Mouse (Mus musculus) embryonic facial prominence, embryonic 11.5 days (tissue): Measurements from ENCODE around the gene Prokr1. TPM values are rescaled to one million over a fixed set of nuclear protein-coding genes. Genes with fewer than 3 reads are reported as not detected.
A peak's percentile ranks its signal among the peaks of the same experiment; 100 is the strongest.
"Not testable (repeated sequence)": the region's sequence is repeated elsewhere in the genome, so short reads cannot be mapped to it uniquely, and the experiment has no call there.

Experiments
- ATAC-seq: fragments of 200-750 bp; cut with Nextera tagmentation; replicated peaks from 2 replicates; pipeline ENCODE4 v1.8.0; 2017; ENCODE audit warnings: low read depth; ENCODE audit not compliant: insufficient number of reproducible peaks, low FRiP score, low TSS enrichment
- DNase-seq: peaks from one replicate; pipeline ENCODE4 v3.0.0-alpha.2; 2015; ENCODE audit warnings: low spot score
- H3K27ac ChIP-seq: fragments of 300-500 bp; sonication (generic); replicated peaks from 2 replicates; pipeline ENCODE4 v1.5.1; 2014; ENCODE audit warnings: mild to moderate bottlenecking, low read depth, low read length, control low read depth
- H3K27me3 ChIP-seq: fragments of 300-500 bp; sonication (generic); 2 replicates; pipeline ENCODE4 v1.6.1; 2014; ENCODE audit warnings: mild to moderate bottlenecking, low read length, moderate library complexity, mixed read lengths; ENCODE audit not compliant: control insufficient read depth, insufficient read depth
- H3K36me3 ChIP-seq: fragments of 300-500 bp; sonication (generic); replicated peaks from 2 replicates; pipeline ENCODE4 v1.6.1; 2014; ENCODE audit warnings: low read depth, mild to moderate bottlenecking, low read length, moderate library complexity, mixed read lengths; ENCODE audit not compliant: control insufficient read depth, insufficient read depth
- H3K4me1 ChIP-seq: fragments of 300-500 bp; sonication (generic); 2 replicates; pipeline ENCODE4 v1.6.1; 2014; ENCODE audit warnings: low read length, mixed read lengths; ENCODE audit not compliant: control insufficient read depth, insufficient read depth
- H3K4me2 ChIP-seq: fragments of 300-500 bp; sonication (generic); 2 replicates; pipeline ENCODE4 v1.6.1; 2014; ENCODE audit warnings: low read depth, mild to moderate bottlenecking, control low read depth, low read length, moderate library complexity
- H3K4me3 ChIP-seq: fragments of 300-500 bp; sonication (generic); 2 replicates; pipeline ENCODE4 v1.5.1; 2014; ENCODE audit warnings: low read depth, low read length, control low read depth
- H3K9ac ChIP-seq: fragments of 300-500 bp; sonication (generic); replicated peaks from 2 replicates; pipeline ENCODE4 v1.6.1; 2014; ENCODE audit warnings: mild to moderate bottlenecking, control low read depth, low read length
- H3K9me3 ChIP-seq: fragments of 300-500 bp; sonication (generic); replicated peaks from 2 replicates; pipeline ENCODE4 v1.6.1; 2016; ENCODE audit warnings: mild to moderate bottlenecking, low read length, inconsistent platforms, mixed read lengths; ENCODE audit not compliant: control insufficient read depth
- WGBS: fragments of 180-500 bp; shearing (Covaris S2); extraction: QIAGEN DNeasy Blood & Tissue Kit; methylation state at CpG from one replicate; pipeline ENCODE4 v1.1.7; 2014; 5-methylcytosine and 5-hydroxymethylcytosine counted together
- polyA plus RNA-seq: library from polyadenylated mRNA; unstranded; fragments of >200 nt; fragmentation: Nextera tagmentation; extraction: Ambion mirVana; gene quantifications from 2 replicates; pipeline ENCODE4 v1.2.1, GENCODE M21; 2014

Prokr1 gene
- 1.2 and 2.1 TPM in 2 replicates for polyA plus RNA-seq

DNA sequence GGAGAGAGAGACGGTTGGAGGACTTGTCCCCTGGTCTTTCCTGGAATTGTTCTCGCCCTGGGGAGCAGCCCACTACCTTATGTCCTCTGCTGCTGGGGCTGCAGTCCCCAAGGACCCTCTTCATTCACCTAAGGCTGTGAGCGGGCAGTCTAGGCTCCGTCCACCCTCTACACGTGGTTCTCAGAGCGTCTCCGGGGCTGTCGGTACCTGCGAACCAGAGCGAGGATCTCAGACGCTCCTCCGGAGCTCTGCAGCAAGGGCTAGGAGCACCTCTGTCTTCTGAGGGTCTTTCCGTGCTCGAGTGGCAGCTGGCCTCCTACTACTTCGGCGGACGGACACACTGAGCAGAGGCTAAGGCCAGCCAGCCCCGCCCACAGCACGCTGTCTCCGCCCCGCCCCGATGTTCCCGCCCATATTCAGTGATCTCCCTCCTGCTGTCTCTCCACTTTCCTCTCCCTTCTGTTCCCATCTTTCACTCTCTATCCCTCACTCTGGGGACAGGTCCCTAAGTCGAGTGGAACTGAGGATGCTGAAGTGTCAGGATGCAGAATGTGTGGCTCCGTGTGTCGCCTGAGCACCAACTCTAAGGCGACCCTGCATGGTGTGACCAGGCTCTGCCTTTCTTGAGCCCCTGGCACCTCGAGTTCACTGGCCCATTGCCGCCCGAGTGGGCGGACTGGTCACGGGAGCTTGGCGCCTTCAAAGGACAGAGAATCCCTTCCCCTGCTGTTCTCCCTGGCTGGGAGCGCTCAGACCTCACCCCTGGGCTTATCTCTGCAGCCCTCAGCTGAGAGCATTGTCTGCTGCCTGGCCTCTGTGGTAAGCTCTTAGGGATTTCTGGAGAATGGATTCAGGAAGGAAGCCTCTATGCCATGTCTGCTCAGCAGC lies at the start of gene Prokr1:
Gene Prokr1, minus strand, starts transcription at position 350 of the 888 bp plus-strand sequence.
- peak within 1 kb of the TSS; percentile 47 for H3K4me3 ChIP-seq
- no peak within 1 kb of the TSS for H3K27ac ChIP-seq
- no peaks in the 10 kb centered on the region for H3K36me3 ChIP-seq
- no peaks in the 10 kb centered on the region for H3K9me3 ChIP-seq
- H3K4me1 ChIP-seq, result no peaks in the 10 kb centered on the region
- under 1% methylated on average over 34 of the region's 34 CpGs for WGBS
- peak within 1 kb of the TSS; percentile 58 for H3K9ac ChIP-seq
- ATAC-seq, result peak; percentile 88
- peaks cover 3% of the 10 kb centered on the region; the same call in 1 of the 2 replicates for H3K27me3 ChIP-seq
- peak within 1 kb of the TSS; percentile 88 for H3K4me2 ChIP-seq
- DNase-seq, result peak; percentile 76

DNA sequence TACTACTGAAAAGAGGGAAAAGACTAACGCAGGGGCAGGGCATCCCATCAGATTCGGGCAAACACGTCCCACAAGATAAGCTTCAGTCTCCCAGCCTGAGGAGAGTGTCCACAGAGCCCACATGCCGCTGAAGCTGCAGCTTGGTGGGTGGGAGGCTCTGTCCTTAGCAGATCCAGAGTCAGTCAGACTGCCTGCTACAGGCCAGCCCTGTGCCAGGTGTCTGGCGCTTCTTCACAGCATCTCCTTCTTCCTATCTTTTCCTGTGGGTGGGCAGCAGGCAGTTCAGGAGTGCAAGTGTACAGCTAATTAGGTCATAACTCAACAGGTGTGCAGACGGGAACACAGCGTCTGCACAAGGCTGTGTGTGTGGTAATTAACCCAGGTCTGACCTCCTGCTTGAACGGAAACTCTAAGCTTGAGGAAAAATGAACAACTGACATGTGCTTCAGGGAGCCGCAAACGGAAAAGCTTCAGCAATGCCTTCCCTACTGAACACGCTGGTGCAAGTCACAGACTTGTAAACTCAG lies 47.7 kb upstream of the Prokr1 start:
- no peaks in the 10 kb centered on the region for H3K27me3 ChIP-seq
- H3K27ac ChIP-seq, result no peak overlapping the region
- no peaks in the 10 kb centered on the region for H3K9me3 ChIP-seq
- DNase-seq (peak; percentile 7), ATAC-seq (no peak)
- WGBS, result 61% methylated on average over 11 of the region's 11 CpGs
- H3K4me3 ChIP-seq, result no peak overlapping the region
- no peak overlapping the region; the same call in 1 of the 2 replicates for H3K4me2 ChIP-seq
- H3K36me3 ChIP-seq, result no peaks in the 10 kb centered on the region
- no peaks in the 10 kb centered on the region for H3K4me1 ChIP-seq
- H3K9ac ChIP-seq, result no peak overlapping the region

DNA sequence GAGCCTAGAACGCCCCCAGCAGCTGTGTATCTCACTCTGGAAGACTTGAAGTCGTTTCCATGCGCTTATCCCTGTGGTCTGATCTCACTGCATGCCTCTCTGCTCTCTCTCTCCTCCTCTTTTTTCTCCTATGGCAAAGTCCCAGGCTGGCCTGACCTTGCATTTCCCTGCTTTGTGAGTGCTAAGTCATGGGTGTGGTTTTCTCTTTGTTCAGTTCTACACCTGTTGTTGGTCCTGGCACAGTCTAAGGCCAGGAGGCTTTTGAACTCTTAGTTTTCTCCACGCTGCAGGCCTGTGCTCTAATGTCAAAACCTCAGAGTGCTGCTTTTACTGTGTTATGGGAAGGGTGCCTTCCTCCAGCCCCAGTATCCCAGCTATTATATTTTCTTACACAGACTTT lies 41.6 kb upstream of the Prokr1 start:
- Histone ChIP-seq H3K4me1 (no peaks in the 10 kb centered on the region; the same call in 1 of the 2 replicates), H3K4me2 (no peak overlapping the region), H3K36me3 (no peaks in the 10 kb centered on the region), H3K27ac (no peak overlapping the region), H3K9me3 (no peaks in the 10 kb centered on the region), H3K9ac (no peak overlapping the region), H3K4me3 (no peak overlapping the region), H3K27me3 (no peaks in the 10 kb centered on the region)
- DNase-seq, result no peak
- ATAC-seq, result no peak
- WGBS, result 77% methylated on average over 4 of the region's 4 CpGs

GRCm38 (mm10) chr6:87628936-87629335 lies 38.4 kb upstream of the Prokr1 start:
- ATAC-seq, result not testable (repeated sequence)
- WGBS, result 87% methylated on average over 10 of the region's 15 CpGs

GRCm38 (mm10) chr6:87623151-87623550 lies 32.6 kb upstream of the Prokr1 start:
- Histone ChIP-seq H3K9me3 (no peaks in the 10 kb centered on the region), H3K27me3 (no peaks in the 10 kb centered on the region), H3K27ac (no peak overlapping the region), H3K4me3 (no peak overlapping the region), H3K9ac (no peak overlapping the region), H3K4me1 (no peaks in the 10 kb centered on the region), H3K4me2 (no peak overlapping the region), H3K36me3 (no peaks in the 10 kb centered on the region)
- no peak for ATAC-seq
- 89% methylated on average over 3 of the region's 3 CpGs for WGBS
- DNase-seq, result no peak

More at GRCm38 (mm10) chr6:87628936-87629335, 38.4 kb upstream of the Prokr1 start:
- H3K4me2 ChIP-seq, DNase-seq, H3K9me3 ChIP-seq, H3K27ac ChIP-seq, H3K36me3 ChIP-seq, H3K4me3 ChIP-seq, H3K4me1 ChIP-seq, H3K9ac ChIP-seq, H3K27me3 ChIP-seq: not testable (repeated sequence)

DNA sequence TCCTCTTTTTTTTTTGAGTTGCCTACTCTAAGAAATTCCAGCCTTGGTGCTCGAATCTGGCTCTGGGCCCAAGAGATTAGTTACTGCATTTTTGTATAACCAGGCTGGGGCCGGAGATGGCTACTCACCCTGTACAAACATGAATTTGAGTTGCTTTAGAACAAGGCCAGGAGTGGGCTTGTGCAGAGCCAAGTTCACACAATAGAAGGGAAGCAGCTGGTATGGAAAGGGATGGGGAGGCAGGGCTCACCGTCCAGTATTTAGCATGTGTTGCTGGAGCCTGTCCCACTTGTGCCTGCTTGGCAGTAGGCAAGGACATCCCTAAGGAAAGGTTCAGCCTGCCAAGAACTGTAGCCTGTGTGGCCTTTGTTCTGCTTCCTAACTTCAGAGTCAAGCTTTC lies 30.7 kb upstream of the Prokr1 start:
- Histone ChIP-seq H3K36me3 (no peaks in the 10 kb centered on the region), H3K4me3 (no peak overlapping the region), H3K9ac (no peak overlapping the region), H3K4me1 (no peaks in the 10 kb centered on the region), H3K27me3 (no peaks in the 10 kb centered on the region), H3K9me3 (no peaks in the 10 kb centered on the region), H3K4me2 (no peak overlapping the region), H3K27ac (no peak overlapping the region)
- no peak for ATAC-seq
- 76% methylated on average over 3 of the region's 3 CpGs for WGBS
- no peak for DNase-seq

DNA sequence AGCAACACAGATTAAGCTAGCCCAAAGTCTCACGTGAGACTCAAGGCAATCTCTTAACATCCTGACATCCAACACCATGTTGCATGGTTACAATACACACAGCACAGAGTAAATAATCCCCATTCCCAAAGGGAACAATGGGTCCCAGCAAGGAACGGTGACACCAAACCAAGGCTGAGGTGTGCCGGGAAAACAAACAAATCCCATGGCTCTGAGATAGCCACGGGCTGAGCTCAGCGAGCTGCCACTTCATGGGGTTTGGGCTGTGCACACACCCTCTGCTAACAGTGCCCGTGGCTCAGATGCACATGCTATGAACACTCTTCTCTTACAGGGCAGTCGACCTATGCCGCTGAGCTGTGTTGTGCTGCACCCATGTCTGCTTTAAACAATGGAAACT lies 27.5 kb upstream of the Prokr1 start:
- Histone ChIP-seq H3K4me3 (no peak overlapping the region), H3K9ac (no peak overlapping the region), H3K27me3 (no peaks in the 10 kb centered on the region), H3K4me1 (no peaks in the 10 kb centered on the region), H3K27ac (no peak overlapping the region), H3K4me2 (no peak overlapping the region), H3K36me3 (no peaks in the 10 kb centered on the region), H3K9me3 (no peaks in the 10 kb centered on the region)
- DNase-seq (no peak), ATAC-seq (no peak)
- WGBS, result 72% methylated on average over 8 of the region's 8 CpGs

DNA sequence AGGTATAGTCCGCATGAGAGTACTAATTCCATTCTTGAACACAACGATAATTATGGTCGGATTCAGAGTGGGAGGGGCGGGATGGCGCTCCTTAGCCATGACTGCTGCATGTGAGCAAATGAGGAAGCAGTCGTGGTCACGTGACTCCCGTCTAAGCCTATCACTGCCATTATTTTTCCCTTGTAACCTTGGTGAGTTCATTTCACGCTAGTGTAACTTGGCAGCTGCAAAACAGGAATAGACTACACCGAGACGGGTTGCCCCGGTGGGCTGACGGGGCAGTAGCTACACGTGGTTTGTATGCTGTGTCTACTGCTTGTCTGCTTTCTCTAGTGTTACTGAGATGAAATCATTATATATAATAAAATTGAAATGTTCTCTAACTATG lies 25.1 kb upstream of the Prokr1 start:
- DNase-seq (peak; percentile 38), ATAC-seq (no peak)
- no peak overlapping the region for H3K27ac ChIP-seq
- no peaks in the 10 kb centered on the region for H3K27me3 ChIP-seq
- no peaks in the 10 kb centered on the region for H3K4me1 ChIP-seq
- no peak overlapping the region for H3K4me2 ChIP-seq
- H3K9me3 ChIP-seq, result no peaks in the 10 kb centered on the region
- 83% methylated on average over 14 of the region's 14 CpGs for WGBS
- no peaks in the 10 kb centered on the region for H3K36me3 ChIP-seq
- H3K9ac ChIP-seq, result no peak overlapping the region
- H3K4me3 ChIP-seq, result no peak overlapping the region
